Mouse (Mus musculus) R1 (cell line): Measurements from ENCODE around the gene Rbm20.

ENCODE experiments used
- DNase-seq: peaks from one replicate; pipeline ENCODE4 v3.0.0-alpha.2; 2018; ENCODE audit warnings: low read depth, low spot score

Gene Rbm20

GRCm38 (mm10) chr19:53877779-53878178 lies 200.7 kb downstream of the Rbm20 start:
- DNase-seq, result no peak

DNA sequence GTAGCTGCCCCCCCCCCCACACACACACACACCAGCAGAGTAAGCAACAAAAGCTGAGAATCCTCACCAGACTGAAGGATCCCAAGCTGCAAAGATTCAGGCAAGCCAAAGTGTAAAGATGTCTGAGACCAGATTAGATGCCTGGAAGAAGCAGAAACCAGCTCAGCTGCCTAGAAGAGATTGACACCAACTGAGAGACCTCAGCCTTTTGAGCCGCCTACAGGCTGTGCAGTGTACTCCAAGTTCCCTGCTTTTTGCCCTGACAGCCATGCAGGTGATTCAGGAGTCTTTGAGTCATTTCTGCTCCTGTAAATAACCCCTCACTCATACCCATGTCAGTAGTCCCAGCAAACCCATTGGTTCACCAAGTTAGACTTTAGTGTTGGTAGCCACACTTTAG lies 203.4 kb downstream of the Rbm20 start:
- peak; percentile 27 for DNase-seq

DNA sequence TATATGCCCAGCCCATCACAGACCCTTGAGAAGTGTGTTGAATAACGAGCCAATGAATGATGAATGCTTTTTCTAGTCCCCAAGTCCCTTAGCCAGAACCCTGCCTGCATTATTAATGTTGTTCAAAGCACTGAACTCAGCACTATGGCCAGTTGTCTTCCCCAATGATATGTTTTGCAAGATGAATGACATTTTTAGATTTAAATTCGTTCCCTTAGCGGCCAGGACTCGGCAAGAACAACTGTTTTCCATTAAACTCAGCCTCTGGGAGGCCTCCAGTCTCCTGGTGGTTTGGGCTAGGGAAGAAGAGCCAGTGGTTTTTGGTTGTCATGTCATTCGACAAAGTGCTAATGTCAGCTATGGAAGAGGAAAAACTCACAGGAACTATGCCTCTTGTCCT lies 204.7 kb downstream of the Rbm20 start:
- DNase-seq, result no peak

- DNase-seq, result no peak
Measured at GRCm38 (mm10) chr19:53885450-53885849, 208.3 kb downstream of the Rbm20 start.

DNA sequence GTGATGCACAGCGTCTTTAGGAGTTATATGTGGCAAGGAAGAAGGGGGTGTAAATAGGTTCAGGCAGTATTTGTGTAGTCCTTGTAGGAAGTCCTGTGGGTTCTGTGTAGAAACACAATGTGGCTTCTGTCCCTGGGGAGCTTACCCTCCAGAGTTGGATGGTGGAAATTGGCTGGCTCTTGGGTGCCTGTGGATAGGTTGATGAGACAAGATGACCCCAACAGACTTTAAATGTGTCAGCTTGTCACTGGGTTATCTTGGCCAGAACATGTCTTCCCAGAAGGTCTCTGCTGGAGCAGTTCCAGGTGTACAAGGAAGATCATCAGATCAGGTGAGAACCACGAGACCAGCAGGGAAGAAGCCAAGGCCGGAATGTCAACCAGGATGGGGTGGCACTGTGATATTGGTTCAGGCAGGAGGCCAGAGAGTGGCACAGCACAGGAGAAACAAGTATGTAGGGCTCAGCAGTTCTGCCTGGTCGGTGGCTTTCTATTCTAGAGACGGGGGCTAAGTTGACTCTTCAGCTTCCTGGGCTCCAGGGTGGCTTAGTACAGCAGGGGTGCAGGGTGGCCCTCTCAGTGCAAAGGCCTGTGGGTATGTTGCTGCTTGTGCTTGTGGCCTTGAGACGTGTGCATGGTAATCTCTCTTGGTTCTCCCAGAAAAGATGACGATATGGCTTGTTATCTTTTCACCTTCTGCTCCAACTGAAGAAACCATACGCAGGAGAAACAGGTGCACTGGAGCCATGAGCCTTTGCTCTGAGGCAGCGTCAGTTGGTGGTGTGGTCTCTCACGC lies 209.7 kb downstream of the Rbm20 start:
- no peak for DNase-seq

GRCm38 (mm10) chr19:53887822-53888221 lies 210.7 kb downstream of the Rbm20 start:
- no peak for DNase-seq

DNA sequence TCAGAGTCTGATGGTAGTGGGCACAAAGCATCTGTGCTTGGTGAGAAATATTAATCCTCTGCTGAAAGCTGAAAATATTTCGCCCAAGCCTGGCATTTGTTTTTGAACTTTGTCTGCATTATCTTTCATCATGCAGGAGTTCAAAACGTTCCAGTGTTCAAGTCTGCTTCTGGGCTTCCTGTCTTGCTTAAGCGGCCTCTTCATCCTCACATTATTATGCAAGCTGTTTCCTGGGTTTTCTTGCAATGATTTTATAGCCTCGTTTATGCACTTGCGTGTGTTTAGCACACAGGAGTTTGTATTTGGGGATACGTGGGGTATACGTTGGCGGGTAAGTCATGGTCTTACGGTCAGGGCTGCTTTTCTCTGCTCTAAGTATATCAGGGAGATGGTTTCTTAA lies 211.2 kb downstream of the Rbm20 start:
- no peak for DNase-seq

GRCm38 (mm10) chr19:53889555-53889954 lies 212.4 kb downstream of the Rbm20 start:
- no peak for DNase-seq

GRCm38 (mm10) chr19:53890274-53890673 lies 213.2 kb downstream of the Rbm20 start:
- no peak for DNase-seq

DNA sequence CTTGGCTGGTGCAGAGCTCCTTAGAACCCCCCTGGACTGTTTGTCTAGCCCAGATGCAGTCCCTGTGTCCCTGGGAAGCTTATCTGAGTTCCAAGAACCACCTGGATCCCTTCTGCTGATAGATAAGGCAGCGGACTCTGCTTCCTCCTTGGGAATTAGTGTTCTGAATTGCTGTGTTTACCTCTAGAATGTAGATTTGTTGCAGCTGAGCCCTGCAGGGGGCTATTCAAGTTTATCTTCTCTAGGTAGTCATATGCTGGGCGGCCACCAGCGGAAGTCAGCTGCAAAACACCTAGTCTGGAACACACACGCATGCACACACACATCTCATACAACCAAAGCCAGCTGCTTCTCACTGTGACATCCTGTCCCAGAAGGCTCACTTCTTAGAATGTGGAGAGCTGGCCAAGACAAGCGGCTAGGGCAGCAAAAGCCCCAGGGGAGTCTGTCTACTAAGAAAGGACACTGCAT lies 213.7 kb downstream of the Rbm20 start:
- peak; percentile 30 for DNase-seq

GRCm38 (mm10) chr19:53891569-53891968 lies 214.5 kb downstream of the Rbm20 start:
- DNase-seq, result no peak

DNA sequence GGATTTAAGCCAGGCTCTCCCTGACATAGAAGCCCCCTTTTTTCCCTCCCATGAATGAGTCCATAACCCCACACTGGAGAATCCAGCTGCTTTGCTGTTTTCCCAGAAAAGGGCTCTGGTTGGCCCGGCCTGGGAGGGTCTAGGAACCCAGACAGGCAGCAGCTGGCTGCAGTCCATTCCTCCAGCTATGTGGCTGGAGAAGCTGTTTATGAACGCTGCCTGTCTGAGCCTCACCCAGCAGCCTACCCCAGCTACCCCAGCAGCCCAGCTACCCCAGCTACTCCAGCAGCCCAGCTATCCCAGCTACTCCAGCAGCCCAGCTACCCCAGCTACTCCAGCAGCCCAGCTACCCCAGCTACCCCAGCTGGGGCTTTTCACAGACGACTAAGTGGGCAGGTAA lies 215.0 kb downstream of the Rbm20 start, which contains the start of gene Pdcd4:
Gene Pdcd4 (plus strand): TSS at position 171 of the 400 bp plus-strand sequence.
- DNase-seq, result no peak

DNA sequence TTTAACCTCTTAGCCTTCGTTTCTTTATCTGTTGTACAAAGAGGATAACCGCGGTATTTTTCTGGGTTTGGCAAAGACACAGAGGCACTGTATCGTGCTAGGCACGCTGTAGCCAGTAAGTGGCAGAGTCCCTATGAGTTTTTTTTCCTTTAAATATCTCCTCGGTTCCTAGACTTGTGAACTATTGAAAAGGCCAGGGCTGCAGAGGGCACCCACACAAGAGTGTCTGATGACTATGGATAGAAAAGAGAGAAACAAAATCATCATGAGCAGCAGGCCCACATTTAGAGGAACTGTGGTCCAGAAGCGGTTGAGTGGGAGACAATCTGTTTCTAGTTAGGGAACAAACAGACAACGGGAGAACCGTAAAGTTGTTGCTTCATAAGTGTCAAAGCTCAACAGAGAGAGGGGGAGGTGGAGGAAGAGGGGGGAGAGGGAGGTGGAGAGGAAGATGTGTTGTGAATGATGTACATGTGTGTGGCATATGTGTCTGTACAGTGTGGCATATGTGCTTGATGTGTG lies 215.8 kb downstream of the Rbm20 start:
- DNase-seq, result no peak

DNA sequence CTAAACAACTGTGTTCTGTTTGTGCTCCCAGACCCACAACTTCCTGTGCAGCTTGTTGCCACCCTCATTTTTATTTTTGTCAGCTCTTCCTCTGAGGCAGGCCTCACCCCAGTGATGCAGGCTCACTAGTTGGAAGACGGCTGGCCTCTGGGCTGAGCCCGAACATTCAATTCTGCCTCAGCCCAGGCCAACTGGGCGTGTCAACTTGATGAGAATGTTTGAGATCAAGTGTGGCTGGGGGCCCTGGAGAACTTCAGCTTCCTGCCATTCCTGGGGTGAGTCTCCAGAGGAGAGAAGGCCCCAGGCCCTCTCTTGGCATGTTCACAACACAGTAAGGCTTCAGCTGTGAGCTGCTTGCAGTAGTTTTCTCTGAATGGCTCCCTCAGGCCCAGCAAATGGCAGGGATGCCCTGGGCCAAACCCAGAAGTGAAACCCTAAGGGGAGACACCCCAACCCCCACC lies 216.6 kb downstream of the Rbm20 start:
- DNase-seq, result no peak

DNA sequence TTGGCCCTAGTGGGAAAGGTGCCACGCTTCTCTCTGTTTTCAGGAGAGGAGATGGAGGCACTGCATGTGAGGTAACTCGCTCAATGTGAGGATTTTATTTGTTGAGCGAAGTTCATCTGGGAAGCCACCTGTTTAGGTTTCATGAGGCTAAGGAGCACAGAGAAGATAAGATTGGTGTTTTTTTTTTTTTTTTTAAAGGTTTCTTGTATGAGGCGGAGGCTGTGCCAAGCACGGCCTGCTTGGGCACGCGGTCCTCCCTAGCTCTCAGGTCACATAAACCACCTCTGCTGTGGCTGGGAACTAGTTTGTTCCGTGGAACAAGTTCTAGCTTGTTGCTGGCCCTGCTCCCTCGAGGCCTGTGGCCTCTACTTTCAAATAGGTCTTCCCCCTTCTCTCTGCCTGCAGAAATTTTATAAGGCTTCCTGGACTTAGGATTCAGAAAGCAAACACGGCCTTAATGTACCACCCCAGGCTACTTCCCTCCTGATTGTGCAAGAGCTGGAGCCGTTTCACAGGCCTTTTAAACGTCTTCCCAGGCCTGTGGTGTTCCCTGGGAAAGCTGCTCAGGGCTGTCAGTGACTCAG lies 217.5 kb downstream of the Rbm20 start:
- DNase-seq, result no peak

GRCm38 (mm10) chr19:53898046-53898445 lies 220.9 kb downstream of the Rbm20 start:
- no peak for DNase-seq

DNA sequence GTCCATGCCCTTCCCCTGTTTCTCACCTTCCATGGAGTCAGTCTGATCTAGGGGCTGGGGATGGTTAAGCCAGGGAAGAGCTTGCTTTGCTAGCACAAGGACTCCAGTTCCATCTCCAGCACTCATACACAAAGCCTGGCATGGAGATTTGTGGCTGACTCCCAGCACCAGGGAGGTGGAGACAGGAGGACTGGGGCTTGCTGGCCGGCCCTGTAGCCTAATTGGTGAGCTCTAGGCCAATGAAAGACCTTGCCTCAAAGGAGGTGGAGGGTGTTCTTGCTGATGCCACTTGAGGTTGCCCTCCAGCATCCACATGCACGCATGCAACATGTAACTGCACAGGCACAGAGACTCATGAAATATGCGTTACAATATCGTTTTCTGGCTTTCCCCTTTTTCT lies 221.4 kb downstream of the Rbm20 start:
- no peak for DNase-seq

DNA sequence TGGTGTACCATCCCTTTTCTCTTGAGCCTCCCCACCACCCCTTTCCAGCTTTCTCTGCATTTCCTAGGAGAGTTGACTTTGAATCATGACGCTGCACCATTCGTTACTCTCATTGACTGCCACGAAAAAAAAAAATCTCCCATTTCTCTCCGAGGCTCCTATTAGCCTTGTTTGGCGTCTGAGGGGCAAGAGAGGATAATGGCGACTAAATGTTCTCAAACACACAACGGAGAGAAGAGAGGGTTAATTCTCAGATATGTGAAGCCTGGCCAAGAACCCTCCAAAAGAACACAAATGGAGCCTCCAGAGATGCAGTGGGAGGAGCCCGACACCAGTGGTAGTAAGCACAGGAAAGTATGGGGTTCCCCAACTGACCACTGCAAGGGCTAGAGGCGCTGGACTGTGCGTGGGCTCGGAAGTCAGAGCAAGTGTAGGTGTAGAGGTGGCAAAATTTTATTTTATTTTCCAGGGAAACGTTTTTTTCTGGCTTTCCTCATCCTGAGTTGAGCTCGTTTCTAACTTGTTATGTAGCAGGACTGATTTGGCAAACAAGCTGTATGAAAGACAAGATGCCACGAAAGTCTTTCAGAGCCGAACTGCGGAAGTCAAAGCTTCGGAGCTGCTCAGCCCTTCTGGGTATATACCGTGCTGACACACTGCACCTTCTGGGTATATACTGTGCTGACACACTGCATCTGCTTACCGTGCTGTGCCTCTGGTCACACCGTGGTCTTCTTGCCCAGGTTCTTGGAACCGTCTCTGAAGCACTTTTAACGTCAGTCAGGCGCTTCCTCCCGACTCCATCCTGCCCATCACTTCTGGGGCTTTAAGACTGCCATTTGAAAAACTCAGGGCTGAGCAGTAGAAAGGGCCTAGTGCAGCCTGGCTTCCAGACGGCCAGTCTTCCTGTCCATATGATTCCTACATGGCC lies 222.1 kb downstream of the Rbm20 start:
- DNase-seq, result no peak

DNA sequence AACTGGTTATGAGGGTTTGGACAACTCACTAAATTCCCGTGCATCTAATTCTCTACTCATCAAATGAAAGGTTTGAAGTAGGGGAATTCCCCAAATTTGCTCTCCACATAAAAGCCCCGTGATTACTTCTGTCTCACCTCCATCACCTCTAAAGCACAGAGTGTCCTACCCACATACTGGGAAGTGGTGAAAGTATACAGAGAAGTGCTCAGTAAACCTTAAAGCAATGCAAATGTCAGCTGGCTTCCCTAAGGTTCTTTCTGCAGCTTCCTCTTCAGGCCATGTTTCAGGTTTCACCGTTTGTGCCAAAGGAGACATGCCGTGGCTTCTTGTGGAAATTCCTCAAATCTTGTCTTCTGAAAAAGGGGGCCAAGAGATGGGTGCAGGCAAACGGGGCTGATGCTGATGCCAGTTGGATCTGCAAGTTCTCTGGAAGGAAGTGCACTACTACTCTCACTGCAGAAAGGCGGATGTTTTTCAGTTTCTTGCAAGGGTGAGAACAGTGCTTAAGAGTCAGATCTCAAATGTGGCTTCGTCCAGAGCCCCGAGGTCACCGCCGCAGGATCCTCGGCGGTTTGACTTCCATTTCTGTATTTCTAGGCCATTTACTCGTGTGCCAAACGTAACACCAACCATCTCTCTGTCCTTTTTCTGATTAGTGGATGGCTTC lies 223.0 kb downstream of the Rbm20 start:
- DNase-seq, result no peak

DNA sequence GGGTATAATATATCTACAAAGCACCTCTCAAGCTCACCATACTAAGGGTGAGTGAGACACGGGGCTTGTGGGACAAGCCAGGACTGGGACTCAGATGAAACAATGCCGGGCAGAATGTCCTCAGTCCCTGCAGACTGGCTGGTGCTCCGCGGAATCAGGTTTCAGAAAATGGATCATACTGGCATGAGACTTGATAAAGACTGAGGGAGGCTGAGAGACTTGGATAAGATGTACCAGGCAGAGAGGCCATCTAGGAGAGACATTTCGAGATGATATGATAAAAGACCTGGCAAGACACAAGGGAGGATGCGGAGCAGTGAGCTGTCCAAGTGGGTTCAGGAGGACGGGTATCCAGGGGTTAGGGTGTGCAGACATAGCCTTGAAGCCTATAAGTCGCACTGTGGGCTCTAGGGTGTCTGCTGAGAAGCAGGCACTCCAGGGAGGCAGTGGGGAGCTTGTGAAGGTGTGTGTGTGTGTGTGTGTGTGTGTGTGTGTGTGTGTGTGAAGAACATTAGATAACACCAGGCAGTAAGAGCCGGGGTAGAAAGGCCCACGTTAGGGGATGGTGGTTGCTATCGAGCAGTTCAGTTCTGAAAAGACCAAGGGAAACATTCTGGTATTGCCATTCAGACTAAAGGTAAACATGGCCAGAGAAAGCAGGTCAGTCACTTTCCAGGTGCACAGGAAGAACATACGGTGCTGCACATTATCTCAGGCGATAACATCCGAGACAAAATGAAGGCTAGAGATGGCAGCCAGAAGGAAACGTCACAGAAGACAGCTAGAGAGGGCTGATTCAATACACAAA lies 225.0 kb downstream of the Rbm20 start:
- DNase-seq, result no peak
